ENCODE assay signal across 25 mouse cellular contexts in the genomic region with DNA sequence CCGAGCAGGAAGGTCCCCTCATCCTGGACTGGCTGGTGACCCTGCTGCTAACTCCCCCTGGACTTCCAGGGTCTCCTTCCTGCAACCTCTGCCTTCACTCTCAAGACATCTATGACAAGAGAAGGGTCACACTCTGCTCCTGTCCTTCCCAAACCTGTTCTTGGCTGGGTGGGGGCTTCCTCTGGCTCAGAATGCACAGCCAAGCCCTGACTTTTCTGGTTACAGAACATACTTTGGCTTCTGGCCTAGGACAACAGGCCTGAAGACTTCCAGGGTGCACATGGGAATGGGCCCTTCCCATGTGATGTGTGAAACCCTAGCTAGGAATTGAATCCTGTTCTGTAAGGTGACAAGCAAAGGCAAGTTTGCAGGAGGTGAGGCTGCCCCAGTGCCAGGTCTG. TPM values are rescaled to one million over a fixed set of nuclear protein-coding genes. Genes with fewer than 3 reads are reported as not detected.
DNase-seq lines count a peak whose midpoint lies in the region; ATAC-seq and TF ChIP-seq lines count a peak whose summit lies in the region.
"Had no signal": no experiment of that assay in that cellular context is flagged by ENCODE, and none has a peak within 500 bp of the region (broad histone marks: within the 10 kb centered on the region; RNA-seq: fewer than 3 reads in every experiment).

No protein-coding gene starts in this region.

- peak; percentile 65 for TF ChIP-seq EP300 in lung, postnatal 0 days (IDR thresholded peaks at IDR 0.05)

- peak; percentile 60 for DNase-seq in adrenal gland, postnatal 14 days
- no peak for DNase-seq in adrenal gland, postnatal 25 days
- peak; percentile 64 for DNase-seq in heart, adult 8-10 months (ENCODE audit: low spot score)
- peak; percentile 46 for DNase-seq in lung, postnatal 0 days (ENCODE audit: low spot score)
- no peak for DNase-seq in lung, postnatal 14 days
- DNase-seq in yolk sac, embryonic 10.5 days (ENCODE audit: low spot score): no peak
- DNase-seq: cerebellum, postnatal 10 days; embryo, embryonic 11 days; heart, postnatal 14 days; liver; liver, postnatal 0 days; right cerebral cortex, postnatal 14 days; thymus, postnatal 4 days had no signal

- no peak overlapping the region for H3K9ac ChIP-seq in heart, embryonic 11.5 days (ENCODE audit: low read depth, low read length)
- no peak overlapping the region for H3K9ac ChIP-seq in lung, postnatal 0 days (replicated peaks; ENCODE audit: low read depth)
- H3K9ac ChIP-seq in stomach, embryonic 16.5 days (ENCODE audit: low read length): no peak overlapping the region
- H3K9ac ChIP-seq: forebrain, embryonic 12.5 days; liver, postnatal 0 days; midbrain, embryonic 13.5 days had no signal

- no peak for ATAC-seq in heart, embryonic 11.5 days (replicated peaks; ENCODE audit: insufficient number of reproducible peaks, low FRiP score, low TSS enrichment)
- no peak for ATAC-seq in lung, postnatal 0 days
- ATAC-seq in stomach, embryonic 16.5 days (ENCODE audit: insufficient read depth, low FRiP score): peak; percentile 37; the same call in 1 of the 2 replicates
- ATAC-seq: hindbrain, postnatal 0 days; liver, postnatal 0 days; midbrain, embryonic 13.5 days had no signal

- no peak for TF ChIP-seq CTCF in lung, postnatal 0 days (IDR thresholded peaks at IDR 0.05)

- H3K9me3 ChIP-seq in heart, embryonic 11.5 days (replicated peaks; ENCODE audit: control insufficient read depth, low read length): no peaks in the 10 kb centered on the region
- no peaks in the 10 kb centered on the region for H3K9me3 ChIP-seq in lung, postnatal 0 days (ENCODE audit: low read length)
- no peaks in the 10 kb centered on the region for H3K9me3 ChIP-seq in stomach, embryonic 16.5 days (replicated peaks; ENCODE audit: control insufficient read depth, low read length)
- H3K9me3 ChIP-seq: forebrain, embryonic 12.5 days; midbrain, embryonic 13.5 days had no signal

- 61% methylated on average over 1 of the region's 1 CpGs for WGBS in heart, embryonic 11.5 days (ENCODE audit: insufficient replicate concordance)
- 87% methylated on average over 1 of the region's 1 CpGs for WGBS in lung, postnatal 0 days
- 64% methylated on average over 1 of the region's 1 CpGs for WGBS in stomach, embryonic 16.5 days

- H3K36me3 ChIP-seq in heart, embryonic 11.5 days (ENCODE audit: control insufficient read depth, insufficient read depth, low read length): no peaks in the 10 kb centered on the region
- no peaks in the 10 kb centered on the region for H3K36me3 ChIP-seq in lung, postnatal 0 days (ENCODE audit: insufficient read depth, low read length)
- no peaks in the 10 kb centered on the region for H3K36me3 ChIP-seq in stomach, embryonic 16.5 days (ENCODE audit: control insufficient read depth, insufficient read depth, low read length)
- H3K36me3 ChIP-seq: forebrain, embryonic 12.5 days; midbrain, embryonic 13.5 days had no signal

- no peak overlapping the region for H3K4me2 ChIP-seq in heart, embryonic 11.5 days
- H3K4me2 ChIP-seq in lung, postnatal 0 days (replicated peaks; ENCODE audit: low read depth, low read length): no peak overlapping the region
- H3K4me2 ChIP-seq in stomach, embryonic 16.5 days (ENCODE audit: low read depth, low read length): no peak overlapping the region
- H3K4me2 ChIP-seq: forebrain, embryonic 12.5 days; midbrain, embryonic 13.5 days had no signal

- H3K4me1 ChIP-seq in heart, embryonic 11.5 days (ENCODE audit: control insufficient read depth, insufficient read depth, low read length): peaks cover 8% of the 10 kb centered on the region; the same call in 1 of the 2 replicates
- H3K4me1 ChIP-seq in lung, postnatal 0 days (ENCODE audit: insufficient read depth, low read depth, low read length): peaks cover 7% of the 10 kb centered on the region; the same call in 1 of the 2 replicates
- no peaks in the 10 kb centered on the region for H3K4me1 ChIP-seq in stomach, embryonic 16.5 days (ENCODE audit: control insufficient read depth, insufficient read depth, low read length)

- no peak overlapping the region for H3K27ac ChIP-seq in heart, embryonic 11.5 days (ENCODE audit: low read depth, low read length)
- H3K27ac ChIP-seq in lung, postnatal 0 days (ENCODE audit: low read length): peak overlapping the region; percentile 47; the same call in 1 of the 2 replicates
- no peak overlapping the region for H3K27ac ChIP-seq in stomach, embryonic 16.5 days (ENCODE audit: low read length)
- H3K27ac ChIP-seq: forebrain, embryonic 12.5 days; hindbrain, postnatal 0 days; kidney, postnatal 0 days; midbrain, embryonic 13.5 days had no signal

- no peak overlapping the region for H3K4me3 ChIP-seq in heart, embryonic 11.5 days (ENCODE audit: low read depth, low read length)
- H3K4me3 ChIP-seq in lung, postnatal 0 days (ENCODE audit: low read depth, low read length): no peak overlapping the region
- H3K4me3 ChIP-seq in stomach, embryonic 16.5 days (replicated peaks; ENCODE audit: low read length): no peak overlapping the region
- H3K4me3 ChIP-seq: forebrain, embryonic 12.5 days; midbrain, embryonic 13.5 days had no signal

- no peaks in the 10 kb centered on the region for H3K27me3 ChIP-seq in heart, embryonic 11.5 days (ENCODE audit: control insufficient read depth, insufficient read depth, low read length)
- H3K27me3 ChIP-seq in lung, postnatal 0 days (replicated peaks; ENCODE audit: insufficient read depth, low read length): no peaks in the 10 kb centered on the region
- H3K27me3 ChIP-seq in stomach, embryonic 16.5 days (ENCODE audit: control insufficient read depth, insufficient read depth, low read length): no peaks in the 10 kb centered on the region
- H3K27me3 ChIP-seq: midbrain, embryonic 13.5 days had no signal

RNA-seq across cellular contexts. Expression of gene Rgcc, which starts 22.0 kb away (rescaled TPM):
- 172 and 203 TPM in 2 replicates for total RNA-seq in adrenal gland, postnatal 14 days (2021)
- total RNA-seq in adrenal gland, postnatal 25 days (2021): 92.6 and 100 TPM in 2 replicates
- 10 to 100 TPM; 34.3 to 72.1 (median 56.2) TPM for total RNA-seq in heart, adult 8-10 months (2022)
- 17.5 and 26.3 TPM in 2 replicates for polyA plus RNA-seq in heart, embryonic 11.5 days (2014; fragmentation: Nextera tagmentation; extraction: Ambion mirVana)
- polyA plus RNA-seq in lung, postnatal 0 days (2015; fragmentation: Nextera tagmentation; extraction: Ambion mirVana): 357 and 645 TPM in 2 replicates
- polyA plus RNA-seq in stomach, embryonic 16.5 days (2015; fragmentation: Nextera tagmentation; extraction: Ambion mirVana): 56.3 and 57.8 TPM in 2 replicates

RNA-seq across cellular contexts. Expression of gene Zfp957, which starts 32.3 kb away (rescaled TPM):
- not detected in 2 replicates for total RNA-seq in adrenal gland, postnatal 14 days (2021)
- total RNA-seq in adrenal gland, postnatal 25 days (2021): not detected in 2 replicates
- total RNA-seq in heart, adult 8-10 months (2022): not detected
- polyA plus RNA-seq in heart, embryonic 11.5 days (2014; fragmentation: Nextera tagmentation; extraction: Ambion mirVana): not detected in 2 replicates
- polyA plus RNA-seq in lung, postnatal 0 days (2015; fragmentation: Nextera tagmentation; extraction: Ambion mirVana): not detected in 2 replicates
- not detected in 2 replicates for polyA plus RNA-seq in stomach, embryonic 16.5 days (2015; fragmentation: Nextera tagmentation; extraction: Ambion mirVana)
- total RNA-seq: granulocyte monocyte progenitor cell, adult 5-6 weeks; heart, postnatal 14 days; hindbrain, postnatal 0 days; layer of hippocampus, postnatal 14 days; left cerebral cortex, postnatal 14 days; megakaryocyte progenitor cell, adult 5-6 weeks had no signal
- polyA plus RNA-seq: forebrain, embryonic 12.5 days; frontal cortex, adult 2 months; hindbrain, postnatal 0 days; kidney, postnatal 0 days; liver, postnatal 0 days; midbrain, embryonic 13.5 days; neural tube, embryonic 14.5 days had no signal

Comparison
In these comparisons a context has a peak if more than half of its experiments do, and no peak if none do; other contexts are left out.
1. DNase-seq: peak in adrenal gland, postnatal 14 days (single experiment), heart, adult 8-10 months (single experiment) and lung, postnatal 0 days (single experiment); none in adrenal gland, postnatal 25 days (single experiment), lung, postnatal 14 days (single experiment) and yolk sac, embryonic 10.5 days (single experiment).